Mouse (Mus musculus) bone marrow macrophage, adult 2 months (primary cell): ENCODE results near the gene Adh1.

Experiments used
- CTCF ChIP-seq: IDR thresholded peaks from 2 replicates; pipeline ENCODE4 v1.5.1; 2012; ENCODE audit warnings: low read depth, mild to moderate bottlenecking, low read length, moderate library complexity
- POLR2A ChIP-seq: IDR thresholded peaks from 2 replicates; pipeline ENCODE4 v1.6.1; 2012; ENCODE audit warnings: mild to moderate bottlenecking, low read depth, low read length, borderline replicate concordance

- no peak for TF ChIP-seq CTCF
- TF ChIP-seq POLR2A = no peak
Observed at GRCm38 (mm10) chr3:138225853-138226252, 34.9 kb upstream of the Adh1 start.
